Mouse (Mus musculus) midbrain, postnatal 0 days (tissue): ENCODE measurements around the gene Nacad. TPM values are rescaled to one million over a fixed set of nuclear protein-coding genes. Genes with fewer than 3 reads are reported as not detected.
A peak's percentile ranks its signal among the peaks of the same experiment; 100 is the strongest.

Experiments
- ATAC-seq: fragments of 200-750 bp; cut with Nextera tagmentation; 2 replicates; pipeline ENCODE4 v1.8.0; 2017; ENCODE audit warnings: moderate number of reproducible peaks, mild to moderate bottlenecking, moderate TSS enrichment, moderate library complexity; ENCODE audit not compliant: low FRiP score
- DNase-seq: peaks from one replicate; pipeline ENCODE4 v3.0.0-alpha.2; 2015; ENCODE audit warnings: low spot score
- H3K27ac ChIP-seq: fragments of 300-500 bp; sonication (generic); 2 replicates; pipeline ENCODE4 v1.5.1; 2014; ENCODE audit warnings: low read depth, mild to moderate bottlenecking, low read length, mixed read lengths
- H3K27me3 ChIP-seq: fragments of 300-500 bp; sonication (generic); 2 replicates; pipeline ENCODE4 v1.6.1; 2014; ENCODE audit warnings: low read length, control low read depth, mixed read lengths; ENCODE audit not compliant: insufficient read depth
- H3K36me3 ChIP-seq: fragments of 300-500 bp; sonication (generic); 2 replicates; pipeline ENCODE4 v1.6.1; 2014; ENCODE audit warnings: low read length, control low read depth, mixed read lengths; ENCODE audit not compliant: insufficient read depth
- H3K4me1 ChIP-seq: fragments of 300-500 bp; sonication (generic); 2 replicates; pipeline ENCODE4 v1.6.1; 2014; ENCODE audit warnings: mild to moderate bottlenecking, control low read depth, antibody characterized with exemption, low read length, mixed read lengths; ENCODE audit not compliant: insufficient read depth
- H3K4me2 ChIP-seq: fragments of 300-500 bp; sonication (generic); 2 replicates; pipeline ENCODE4 v1.6.1; 2014; ENCODE audit warnings: low read depth, mild to moderate bottlenecking, low read length, mixed read lengths; ENCODE audit not compliant: poor library complexity, severe bottlenecking
- H3K4me3 ChIP-seq: fragments of 300-500 bp; sonication (generic); 2 replicates; pipeline ENCODE4 v1.5.1; 2014; ENCODE audit warnings: low read depth, mild to moderate bottlenecking, low read length, moderate library complexity
- H3K9ac ChIP-seq: fragments of 300-500 bp; sonication (generic); replicated peaks from 2 replicates; pipeline ENCODE4 v1.6.1; 2014; ENCODE audit warnings: mild to moderate bottlenecking, low read length, moderate library complexity, mixed read lengths; ENCODE audit not compliant: poor library complexity, severe bottlenecking
- H3K9me3 ChIP-seq: fragments of 300-500 bp; sonication (generic); 2 replicates; pipeline ENCODE4 v1.6.1; 2016; ENCODE audit warnings: low read length, control low read depth
- CTCF ChIP-seq: IDR thresholded peaks from 2 replicates; pipeline ENCODE4 v1.5.1; 2016; ENCODE audit warnings: antibody characterized with exemption, mild to moderate bottlenecking
- WGBS: fragments of 180-500 bp; shearing (Covaris S2); extraction: QIAGEN DNeasy Blood & Tissue Kit; methylation state at CpG from one replicate; pipeline ENCODE4 v1.1.7; 2014; 5-methylcytosine and 5-hydroxymethylcytosine counted together
- polyA plus RNA-seq: library from polyadenylated mRNA; unstranded; fragments of >200 nt; fragmentation: Nextera tagmentation; extraction: Ambion mirVana; gene quantifications from 2 replicates; pipeline ENCODE4 v1.2.1, GENCODE M21; 2015
- total RNA-seq: library from RNA; depleted of rRNA; stranded (reverse); fragments of >200 nt; gene quantifications from 2 replicates; pipeline ENCODE4 v1.2.3, GENCODE M21; 2014

Nacad gene
- total and polyA plus RNA-seq, 2 experiments from 2014 or later: 67.6 to 92.3 TPM

DNA sequence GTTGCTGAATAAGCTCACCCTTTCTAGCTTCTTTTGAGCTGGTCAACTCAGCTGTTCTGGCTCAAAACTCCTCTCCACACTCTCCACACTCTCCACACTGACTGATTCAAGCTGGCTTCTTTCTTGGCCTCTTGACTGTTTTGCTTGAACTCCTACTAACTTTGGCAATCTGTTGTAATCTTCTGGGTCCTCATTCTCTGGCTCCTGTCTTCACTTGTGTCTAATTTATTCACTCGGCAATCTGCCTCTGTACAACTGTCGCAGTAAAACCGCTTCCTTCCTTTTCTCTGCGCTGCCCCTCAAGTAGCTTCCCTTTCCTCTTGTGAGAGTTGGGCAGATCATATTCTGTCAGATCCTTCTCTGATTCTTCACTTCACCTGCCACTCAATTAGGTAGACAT is 21.9 kb upstream of the Nacad start:
- no peak for ATAC-seq

DNA sequence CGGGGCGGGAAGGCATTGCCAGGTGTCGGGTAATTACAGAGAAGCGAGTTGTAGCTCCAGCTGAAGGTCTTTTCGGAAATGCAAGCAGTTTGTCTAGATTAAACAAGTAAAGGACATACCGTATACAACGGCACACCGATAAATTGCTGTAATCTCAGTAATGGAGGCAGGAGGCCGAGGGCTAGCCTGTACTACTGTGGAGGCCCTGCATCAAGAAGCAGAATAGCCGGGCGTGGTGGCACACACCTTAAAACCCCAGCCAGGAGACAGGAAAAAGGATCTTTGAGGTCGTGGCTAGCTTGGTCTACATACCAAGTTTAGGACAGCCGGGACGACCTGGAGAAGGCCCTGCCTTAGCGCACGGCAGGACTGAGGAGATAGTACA is 20.5 kb upstream of the Nacad start:
- H3K9me3 ChIP-seq: no peaks in the 10 kb centered on the region
- peak overlapping the region; percentile 82 for H3K27ac ChIP-seq
- WGBS: 16% methylated on average over 16 of the region's 16 CpGs
- no peak for TF ChIP-seq CTCF
- peaks cover 18% of the 10 kb centered on the region for H3K36me3 ChIP-seq
- peaks cover 14% of the 10 kb centered on the region for H3K4me1 ChIP-seq
- DNase-seq (no peak), ATAC-seq (peak; percentile 39)
- no peaks in the 10 kb centered on the region for H3K27me3 ChIP-seq
- H3K9ac ChIP-seq: peak overlapping the region; percentile 76
- H3K4me2 ChIP-seq: peak overlapping the region; percentile 69
- H3K4me3 ChIP-seq: peak overlapping the region; percentile 69

More for the DNA sequence above, 21.9 kb upstream of the Nacad start:
- Histone ChIP-seq H3K27me3 (no peaks in the 10 kb centered on the region), H3K27ac (no peak overlapping the region), H3K9me3 (no peaks in the 10 kb centered on the region), H3K4me1 (peaks cover 14% of the 10 kb centered on the region), H3K4me3 (no peak overlapping the region), H3K36me3 (peaks cover 11% of the 10 kb centered on the region), H3K9ac (no peak overlapping the region), H3K4me2 (no peak overlapping the region)
- TF ChIP-seq CTCF: no peak
- DNase-seq: no peak
- WGBS: 93% methylated on average over 4 of the region's 4 CpGs

DNA sequence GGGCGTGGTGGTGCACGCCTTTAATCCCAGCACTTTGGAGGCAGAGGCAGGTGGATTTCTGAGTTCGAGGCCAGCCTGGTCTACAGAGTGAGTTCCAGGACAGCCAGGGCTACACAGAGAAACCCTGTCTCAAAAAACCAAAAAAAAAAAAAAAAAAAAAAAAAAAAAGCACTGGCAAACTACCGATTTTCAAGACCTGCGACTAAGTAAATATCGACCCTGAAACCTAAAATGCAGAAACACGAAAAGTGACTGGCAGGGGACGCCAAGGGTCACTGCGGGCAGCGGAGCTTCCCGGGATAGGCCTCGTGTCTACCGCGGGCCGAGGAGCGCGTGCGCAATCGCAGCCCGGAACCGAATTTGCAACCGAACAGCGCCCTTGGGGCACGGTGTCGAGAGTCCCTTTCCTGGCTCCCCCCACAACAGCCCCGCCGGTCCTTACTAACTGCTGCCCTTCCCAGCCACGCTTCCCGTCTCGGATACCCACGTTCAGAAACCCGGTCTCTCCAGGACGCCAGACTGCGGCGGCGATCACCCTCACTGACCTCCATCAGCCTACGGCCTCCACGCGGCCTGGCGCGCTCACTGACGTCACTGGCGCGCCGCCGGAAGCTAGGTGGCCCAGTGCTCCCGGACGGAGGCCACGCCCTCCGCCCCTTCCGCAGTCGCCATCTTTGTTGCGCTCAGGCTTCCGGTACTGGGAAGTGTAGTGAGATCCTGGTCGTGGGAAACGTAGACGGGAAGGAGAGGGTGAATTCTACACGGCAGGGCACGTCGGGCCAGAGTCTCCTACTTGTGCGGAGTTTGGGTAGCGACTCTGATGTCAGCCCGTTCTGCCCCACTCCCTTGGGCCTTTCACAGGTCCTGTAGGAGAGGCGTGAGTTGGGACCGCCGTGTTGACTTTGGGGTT is 19.9 kb upstream of the Nacad start, which contains the start of gene Tbrg4:
TSS of gene Tbrg4 (minus strand) at position 590 of the 910 bp plus-strand sequence.
- TF ChIP-seq CTCF: peak; percentile 1; the same call in 1 of the 2 replicates

DNA sequence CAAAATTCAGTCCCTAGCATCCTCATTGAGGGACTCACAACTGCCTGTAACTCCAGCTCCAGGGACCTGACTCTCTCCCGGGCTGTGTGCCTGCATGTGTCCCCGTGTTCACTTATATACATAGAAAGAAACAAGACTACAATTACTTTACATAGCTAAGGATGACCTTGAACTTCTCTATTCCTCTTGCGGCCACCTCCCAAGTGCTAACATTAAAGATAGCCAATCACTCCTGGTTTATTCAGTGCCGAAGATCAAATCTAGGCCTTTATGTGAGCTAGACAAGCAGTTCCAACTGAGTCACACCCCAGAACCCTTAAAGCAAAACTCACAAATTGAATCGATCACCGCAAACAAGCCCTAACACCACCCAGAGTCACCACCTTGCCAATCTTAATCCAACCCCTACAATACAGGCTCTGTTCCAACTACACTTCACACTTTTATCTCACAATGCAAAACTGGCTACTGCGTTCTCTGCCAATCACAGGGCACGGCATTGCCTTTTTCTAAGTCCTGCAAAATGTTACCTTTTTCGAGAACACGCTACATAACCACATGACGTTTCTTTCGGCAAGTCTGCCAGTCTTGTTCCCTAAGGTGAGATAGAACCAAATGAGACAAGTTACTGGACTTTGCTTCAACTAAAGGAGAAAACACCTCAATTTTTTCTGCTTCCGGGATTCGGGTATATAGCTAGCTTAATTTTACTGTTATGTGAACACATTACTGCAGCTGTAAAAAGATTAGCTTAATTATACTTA is 18.9 kb upstream of the Nacad start:
- peaks cover 14% of the 10 kb centered on the region for H3K4me1 ChIP-seq
- H3K9me3 ChIP-seq: no peaks in the 10 kb centered on the region
- ATAC-seq (no peak), DNase-seq (no peak)
- peaks cover 33% of the 10 kb centered on the region for H3K36me3 ChIP-seq
- H3K27me3 ChIP-seq: no peaks in the 10 kb centered on the region
- H3K9ac ChIP-seq: peak overlapping the region; percentile 76; the same call in 1 of the 2 replicates
- H3K27ac ChIP-seq: no peak overlapping the region
- TF ChIP-seq CTCF: no peak
- H3K4me3 ChIP-seq: peak overlapping the region; percentile 69
- WGBS: 76% methylated on average over 14 of the region's 14 CpGs
- peak overlapping the region; percentile 69 for H3K4me2 ChIP-seq

More for the DNA sequence above, 19.9 kb upstream of the Nacad start, which contains the start of gene Tbrg4:
- Histone ChIP-seq H3K9me3 (no peaks in the 10 kb centered on the region), H3K4me1 (peaks cover 14% of the 10 kb centered on the region), H3K27ac (peak within 1 kb of the TSS; percentile 82), H3K4me2 (peak within 1 kb of the TSS; percentile 69), H3K27me3 (no peaks in the 10 kb centered on the region), H3K36me3 (peaks cover 24% of the 10 kb centered on the region), H3K9ac (peak within 1 kb of the TSS; percentile 76), H3K4me3 (peak within 1 kb of the TSS; percentile 69)
- WGBS: under 1% methylated on average over 64 of the region's 66 CpGs
- ATAC-seq (peak; percentile 95), DNase-seq (peak; percentile 97)

DNA sequence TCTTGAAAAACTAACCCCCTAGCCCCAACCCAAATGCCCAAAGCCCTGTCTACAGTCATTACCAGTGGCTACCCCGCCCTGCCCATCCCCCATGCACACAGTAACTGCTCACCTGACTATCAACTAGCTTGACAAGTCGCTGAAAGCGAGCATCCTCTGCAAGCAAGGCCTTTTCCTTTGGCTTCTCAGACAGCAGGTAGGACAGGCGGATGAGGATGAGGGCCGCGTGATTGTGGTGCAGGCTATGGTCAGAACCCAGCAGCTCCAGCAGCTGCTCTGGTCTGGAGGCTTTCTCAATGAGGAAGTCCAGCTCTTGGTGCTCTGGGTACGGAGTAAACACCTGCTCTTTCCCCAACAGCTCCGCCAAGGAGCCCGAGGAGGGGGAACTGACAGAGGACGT is 17.9 kb upstream of the Nacad start:
- Histone ChIP-seq H3K36me3 (peaks cover 44% of the 10 kb centered on the region), H3K9ac (no peak overlapping the region), H3K27me3 (no peaks in the 10 kb centered on the region), H3K9me3 (no peaks in the 10 kb centered on the region), H3K4me2 (no peak overlapping the region), H3K4me3 (no peak overlapping the region), H3K27ac (no peak overlapping the region), H3K4me1 (peaks cover 14% of the 10 kb centered on the region)
- DNase-seq: no peak
- ATAC-seq: no peak
- 94% methylated on average over 10 of the region's 10 CpGs for WGBS
- no peak for TF ChIP-seq CTCF
